Mouse (Mus musculus): ENCODE measurements around the gene Hnrnpul2. TPM values are rescaled to one million over a fixed set of nuclear protein-coding genes. Genes with fewer than 3 reads are reported as not detected.

Hnrnpul2 gene
- polyA plus RNA-seq, 1 experiment = 26.5 TPM

Other genes with a start within 250 kb of the Hnrnpul2 start
- 0.07 and 0.12 TPM in 2 replicates for gene Slc22a8, start 228.8 kb upstream of the Hnrnpul2 start, polyA plus RNA-seq (2012; rRNA removed)
- not detected in 2 replicates for gene Slc22a6, start 202.0 kb upstream of the Hnrnpul2 start, polyA plus RNA-seq (2012; rRNA removed)
- gene Chrm1, start 156.2 kb upstream of the Hnrnpul2 start, polyA plus RNA-seq (2012; rRNA removed) = under 0.01 and 0.02 TPM in 2 replicates
- 69.0 and 73.7 TPM in 2 replicates for gene Slc3a2, start 96.6 kb upstream of the Hnrnpul2 start, polyA plus RNA-seq (2012; rRNA removed)
- gene Wdr74, start 84.2 kb upstream of the Hnrnpul2 start, polyA plus RNA-seq (2012; rRNA removed) = 23.6 and 26.8 TPM in 2 replicates
- gene 1700092M07Rik, start 79.3 kb upstream of the Hnrnpul2 start, polyA plus RNA-seq (2012; rRNA removed) = 0.14 and 0.22 TPM in 2 replicates
- 42.5 and 43.8 TPM in 2 replicates for gene Stx5a, start 78.6 kb upstream of the Hnrnpul2 start, polyA plus RNA-seq (2012; rRNA removed)
- 66.5 and 71.8 TPM in 2 replicates for gene Nxf1, start 62.9 kb upstream of the Hnrnpul2 start, polyA plus RNA-seq (2012; rRNA removed)
- 50.0 and 53.2 TPM in 2 replicates for gene Tmem223, start 49.0 kb upstream of the Hnrnpul2 start, polyA plus RNA-seq (2012; rRNA removed)
- gene Tmem179b, start 45.5 kb upstream of the Hnrnpul2 start, polyA plus RNA-seq (2012; rRNA removed) = 55.2 and 62.8 TPM in 2 replicates
- 6.0 and 6.1 TPM in 2 replicates for gene Taf6l, start 33.6 kb upstream of the Hnrnpul2 start, polyA plus RNA-seq (2012; rRNA removed)
- 50.2 and 51.9 TPM in 2 replicates for gene Polr2g, start 21.4 kb upstream of the Hnrnpul2 start, polyA plus RNA-seq (2012; rRNA removed)
- 0.63 and 0.78 TPM in 2 replicates for gene Zbtb3, start 17.5 kb upstream of the Hnrnpul2 start, polyA plus RNA-seq (2012; rRNA removed)
- 12.9 and 13.3 TPM in 2 replicates for gene Ttc9c, start 677 bp upstream of the Hnrnpul2 start, polyA plus RNA-seq (2012; rRNA removed)
- 0.14 and 0.93 TPM in 2 replicates for gene AC129217.1, start 9.8 kb downstream of the Hnrnpul2 start, polyA plus RNA-seq (2012; rRNA removed)
- gene Bscl2, start 17.5 kb downstream of the Hnrnpul2 start, polyA plus RNA-seq (2012; rRNA removed) = 18.0 and 18.1 TPM in 2 replicates
- 0.04 and 0.06 TPM in 2 replicates for gene Gng3, start 19.2 kb downstream of the Hnrnpul2 start, polyA plus RNA-seq (2012; rRNA removed)
- 0.22 and 0.23 TPM in 2 replicates for gene Lrrn4cl, start 30.8 kb downstream of the Hnrnpul2 start, polyA plus RNA-seq (2012; rRNA removed)
- gene Ubxn1, start 51.5 kb downstream of the Hnrnpul2 start, polyA plus RNA-seq (2012; rRNA removed) = 63.3 and 71.1 TPM in 2 replicates
- 27.3 and 30.3 TPM in 2 replicates for gene Uqcc3, start 60.9 kb downstream of the Hnrnpul2 start, polyA plus RNA-seq (2012; rRNA removed)
- gene Lbhd1, start 63.7 kb downstream of the Hnrnpul2 start, polyA plus RNA-seq (2012; rRNA removed) = 2.1 and 2.2 TPM in 2 replicates
- not detected in 2 replicates for gene Gm49403, start 63.9 kb downstream of the Hnrnpul2 start, polyA plus RNA-seq (2012; rRNA removed)
- gene 1810009A15Rik, start 68.8 kb downstream of the Hnrnpul2 start, polyA plus RNA-seq (2012; rRNA removed) = 30.7 and 31.4 TPM in 2 replicates
- gene Gm49416, start 68.9 kb downstream of the Hnrnpul2 start, polyA plus RNA-seq (2012; rRNA removed) = not detected in 2 replicates
- gene Ints5, start 73.0 kb downstream of the Hnrnpul2 start, polyA plus RNA-seq (2012; rRNA removed) = 8.9 and 9.1 TPM in 2 replicates
- 72.8 and 81.9 TPM in 2 replicates for gene Ganab, start 78.1 kb downstream of the Hnrnpul2 start, polyA plus RNA-seq (2012; rRNA removed)
- gene B3gat3, start 100.4 kb downstream of the Hnrnpul2 start, polyA plus RNA-seq (2012; rRNA removed) = 32.9 and 35.2 TPM in 2 replicates
- gene Rom1, start 109.3 kb downstream of the Hnrnpul2 start, polyA plus RNA-seq (2012; rRNA removed) = 1.9 and 2.0 TPM in 2 replicates
- 9.6 and 11.4 TPM in 2 replicates for gene Eml3, start 109.5 kb downstream of the Hnrnpul2 start, polyA plus RNA-seq (2012; rRNA removed)
- 17.0 and 17.4 TPM in 2 replicates for gene Mta2, start 121.9 kb downstream of the Hnrnpul2 start, polyA plus RNA-seq (2012; rRNA removed)
- gene Tut1, start 133.8 kb downstream of the Hnrnpul2 start, polyA plus RNA-seq (2012; rRNA removed) = 8.7 and 9.0 TPM in 2 replicates
- 149 and 173 TPM in 2 replicates for gene Eef1g, start 147.0 kb downstream of the Hnrnpul2 start, polyA plus RNA-seq (2012; rRNA removed)
- gene Ahnak, start 169.3 kb downstream of the Hnrnpul2 start, polyA plus RNA-seq (2012; rRNA removed) = 2.0 TPM in 2 replicates